Mouse (Mus musculus) heart, adult 2 months (tissue): ENCODE data around the gene Tmem160. TPM values are rescaled to one million over a fixed set of nuclear protein-coding genes. Genes with fewer than 3 reads are reported as not detected.

Experiments
- DNase-seq, 2 experiments: peaks; one replicate each; pipeline ENCODE4 v3.0.0; 2021
- H3K27ac ChIP-seq: fragments of 200-600 bp; 2 replicates; pipeline ENCODE4 v1.8.1; 2022
- H3K27me3 ChIP-seq: fragments of 200-500 bp; 2 replicates; pipeline ENCODE4 v1.6.1; 2012; ENCODE audit warnings: mild to moderate bottlenecking, low read length, inconsistent platforms, mixed read lengths; ENCODE audit not compliant: control insufficient read depth, insufficient read depth
- H3K36me3 ChIP-seq: fragments of 200-500 bp; 2 replicates; pipeline ENCODE4 v1.6.1; 2012; ENCODE audit warnings: low read length, inconsistent platforms; ENCODE audit not compliant: control insufficient read depth, insufficient read depth
- H3K4me1 ChIP-seq: fragments of 200-500 bp; 2 replicates; pipeline ENCODE4 v1.6.1; 2011; ENCODE audit warnings: low read length; ENCODE audit not compliant: control insufficient read depth, insufficient read depth
- H3K4me3 ChIP-seq: fragments of 200-600 bp; 2 replicates; pipeline ENCODE4 v1.8.1; 2022
- H3K79me2 ChIP-seq: fragments of 200-500 bp; replicated peaks from 2 replicates; pipeline ENCODE4 v1.6.1; 2012; ENCODE audit warnings: mild to moderate bottlenecking, inconsistent platforms, low read length, moderate library complexity, mixed read lengths; ENCODE audit not compliant: control insufficient read depth, insufficient read depth
- H3K9ac ChIP-seq: fragments of 200-500 bp; 2 replicates; pipeline ENCODE4 v1.6.1; 2012; ENCODE audit warnings: low read depth, mild to moderate bottlenecking, control low read depth, inconsistent platforms, low read length, mixed read lengths
- CTCF ChIP-seq: fragments of 200-600 bp; IDR thresholded peaks from 2 replicates; pipeline ENCODE4 v1.8.1; 2022; ENCODE audit warnings: antibody characterized with exemption, mild to moderate bottlenecking, moderate library complexity
- EP300 ChIP-seq: fragments of 200-500 bp; IDR thresholded peaks from 2 replicates; pipeline ENCODE4 v1.6.1; 2011; ENCODE audit warnings: low read depth, low read length, control low read depth; ENCODE audit not compliant: insufficient read depth
- POLR2A ChIP-seq: fragments of 200-500 bp; IDR thresholded peaks from 2 replicates; pipeline ENCODE4 v1.6.1; 2011; ENCODE audit warnings: mild to moderate bottlenecking, low read depth, low read length, control low read depth; ENCODE audit not compliant: insufficient read depth
- WGBS: fragments of 180-500 bp; shearing (Covaris S2); methylation state at CpG from one replicate; pipeline ENCODE4 v1.1.7; 2018; 5-methylcytosine and 5-hydroxymethylcytosine counted together
- intact Hi-C: fragments of 180-260 bp; cut with DNase I; formaldehyde crosslinking; loops from one replicate; pipeline ENCODE4 v1.15.1; 2025
- polyA plus RNA-seq: library from polyadenylated mRNA; depleted of rRNA; stranded (reverse); fragments of >200 nt; gene quantifications from 2 replicates; pipeline ENCODE4 v1.2.3, GENCODE M21; 2012
- total RNA-seq, 2 experiments: library from RNA; stranded (reverse); gene quantifications; 2 replicates each; pipeline ENCODE4 v1.2.3; 2021

Tmem160 gene
- total and polyA plus RNA-seq, 3 experiments: 82.9 to 140 (median 88.2) TPM

GRCm38 (mm10) chr7:16418713-16419112 is 33.9 kb upstream of the Tmem160 start:
- WGBS: 81% methylated on average over 5 of the region's 5 CpGs
- H3K36me3 ChIP-seq: peaks cover 8% of the 10 kb centered on the region; the same call in 1 of the 2 replicates
- intact Hi-C loops: no loop called here
- H3K27me3 ChIP-seq: no peaks in the 10 kb centered on the region
- no peaks in the 10 kb centered on the region for H3K79me2 ChIP-seq
- no peak for TF ChIP-seq EP300
- no peak for TF ChIP-seq POLR2A
- TF ChIP-seq CTCF: no peak
- peaks cover 9% of the 10 kb centered on the region for H3K4me1 ChIP-seq
- no peak overlapping the region for H3K9ac ChIP-seq
- no peak overlapping the region for H3K4me3 ChIP-seq
- H3K27ac ChIP-seq: no peak overlapping the region
- DNase-seq: no peak

GRCm38 (mm10) chr7:16420493-16421118 is 32.0 kb upstream of the Tmem160 start:
- no peak for DNase-seq
- intact Hi-C loops: loop anchor here (10.0 kb wide), 1 partner anchor 46 kb away; no protein-coding TSS in a partner anchor
- TF ChIP-seq EP300 (no peak), POLR2A (no peak)
- peaks cover 9% of the 10 kb centered on the region for H3K4me1 ChIP-seq
- no peak overlapping the region for H3K27ac ChIP-seq
- WGBS: 87% methylated on average over 8 of the region's 8 CpGs
- peaks cover 8% of the 10 kb centered on the region; the same call in 1 of the 2 replicates for H3K36me3 ChIP-seq
- H3K9ac ChIP-seq: no peak overlapping the region
- H3K27me3 ChIP-seq: no peaks in the 10 kb centered on the region
- no peaks in the 10 kb centered on the region for H3K79me2 ChIP-seq
- H3K4me3 ChIP-seq: no peak overlapping the region

DNA sequence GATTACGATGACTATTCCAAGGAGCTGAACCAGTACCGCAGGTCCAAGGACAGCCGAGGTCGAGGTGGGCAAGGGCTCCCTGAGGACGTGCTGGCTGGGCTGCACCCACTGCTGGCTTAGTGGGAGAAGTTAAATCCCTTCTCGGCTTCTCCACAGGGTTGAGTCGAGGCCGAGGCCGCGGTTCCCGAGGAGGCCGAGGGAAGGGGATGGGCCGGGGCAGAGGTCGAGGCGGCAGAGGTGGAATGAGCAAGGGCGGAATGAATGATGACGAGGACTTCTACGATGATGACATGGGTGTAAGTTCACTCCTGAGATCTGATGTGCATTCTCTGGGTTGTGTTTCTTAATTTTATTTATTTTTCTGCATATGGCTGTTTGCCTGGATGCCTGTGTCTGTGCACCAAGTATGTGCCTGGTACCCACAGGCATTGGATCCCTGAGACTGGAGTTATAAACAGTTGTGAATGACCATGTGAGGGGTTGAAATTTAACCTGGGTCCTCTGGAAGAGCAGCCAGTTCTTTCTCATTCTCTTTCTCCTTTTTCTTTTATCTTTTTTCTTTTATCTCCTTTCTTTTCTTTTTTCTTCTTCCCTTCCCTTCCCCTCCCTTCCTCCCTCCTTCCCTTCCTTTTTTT is 30.2 kb upstream of the Tmem160 start:
- Histone ChIP-seq H3K36me3 (peaks cover 5% of the 10 kb centered on the region; the same call in 1 of the 2 replicates), H3K9ac (no peak overlapping the region), H3K79me2 (no peaks in the 10 kb centered on the region), H3K27ac (no peak overlapping the region), H3K27me3 (no peaks in the 10 kb centered on the region), H3K4me1 (no peaks in the 10 kb centered on the region; the same call in 1 of the 2 replicates), H3K4me3 (no peak overlapping the region)
- TF ChIP-seq CTCF (no peak), EP300 (no peak), POLR2A (no peak)
- intact Hi-C loops: loop anchor here (10.0 kb wide), 1 partner anchor 48 kb away; no protein-coding TSS in a partner anchor
- 87% methylated on average over 18 of the region's 18 CpGs for WGBS
- no peak for DNase-seq

DNA sequence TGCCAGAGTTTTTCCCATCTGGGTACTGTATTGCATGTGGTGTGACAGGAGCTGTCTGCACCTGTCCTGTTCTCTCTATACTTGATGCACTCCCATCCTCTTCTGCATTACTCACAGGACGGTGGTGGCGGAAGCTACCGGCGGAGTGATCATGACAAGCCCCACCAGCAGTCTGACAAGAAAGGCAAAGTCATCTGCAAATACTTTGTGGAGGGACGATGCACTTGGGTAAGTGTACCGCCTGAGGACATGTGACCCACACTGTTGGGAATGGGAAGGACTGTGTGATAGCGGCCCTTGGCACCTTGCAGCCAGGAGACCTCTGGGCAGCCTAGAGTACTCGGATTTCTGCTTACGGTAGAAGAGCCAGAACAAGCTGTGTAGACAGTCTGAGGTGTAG is 28.8 kb upstream of the Tmem160 start:
- 70% methylated on average over 9 of the region's 9 CpGs for WGBS
- DNase-seq: no peak
- intact Hi-C loops: loop anchor here (10.0 kb wide), 1 partner anchor 49 kb away; no protein-coding TSS in a partner anchor

GRCm38 (mm10) chr7:16425721-16426120 is 26.9 kb upstream of the Tmem160 start:
- no peak overlapping the region for H3K4me3 ChIP-seq
- no peak for TF ChIP-seq CTCF
- TF ChIP-seq EP300: no peak
- TF ChIP-seq POLR2A: no peak
- no peak overlapping the region for H3K9ac ChIP-seq
- intact Hi-C loops: loop anchor here (1.0 to 10.0 kb wide), 3 partner anchors 29 to 131 kb away; no protein-coding TSS in a partner anchor
- 73% methylated on average over 10 of the region's 10 CpGs for WGBS
- no peaks in the 10 kb centered on the region for H3K36me3 ChIP-seq
- H3K27ac ChIP-seq: no peak overlapping the region
- no peaks in the 10 kb centered on the region; the same call in 1 of the 2 replicates for H3K4me1 ChIP-seq
- no peak for DNase-seq
- peaks cover 1% of the 10 kb centered on the region; the same call in 1 of the 2 replicates for H3K79me2 ChIP-seq
- no peaks in the 10 kb centered on the region for H3K27me3 ChIP-seq

More for the DNA sequence above, 28.8 kb upstream of the Tmem160 start:
- Histone ChIP-seq H3K27ac (no peak overlapping the region), H3K79me2 (no peaks in the 10 kb centered on the region), H3K9ac (no peak overlapping the region), H3K4me1 (no peaks in the 10 kb centered on the region; the same call in 1 of the 2 replicates), H3K4me3 (no peak overlapping the region), H3K36me3 (0 out of 2 replicates have a peak, but pooled peaks cover 2% of the 10 kb centered on the region), H3K27me3 (no peaks in the 10 kb centered on the region)
- TF ChIP-seq EP300: no peak
- no peak for TF ChIP-seq CTCF
- TF ChIP-seq POLR2A: no peak
